Mouse (Mus musculus) adrenal gland, postnatal 25 days (tissue): ENCODE results near the gene Orm1. TPM values are rescaled to one million over a fixed set of nuclear protein-coding genes. Genes with fewer than 3 reads are reported as not detected.

Source experiments
- total RNA-seq: library from RNA; stranded (reverse); gene quantifications from 2 replicates; pipeline ENCODE4 v1.2.3, GENCODE M21; 2021

Orm1 gene
- total RNA-seq, 1 experiment from 2014 or later: 28.8 TPM

Other genes with a start within 250 kb of the Orm1 start
- 13.7 TPM in 1 of 2 replicates, not detected in the other for gene Ambp, start 189.8 kb upstream of the Orm1 start, total RNA-seq
- gene Kif12, start 172.4 kb upstream of the Orm1 start, total RNA-seq: not detected in 2 replicates
- gene Col27a1, start 130.6 kb upstream of the Orm1 start, total RNA-seq: 9.3 and 11.7 TPM in 2 replicates
- gene Orm3, start 11.6 kb downstream of the Orm1 start, total RNA-seq: 9.9 and 10.4 TPM in 2 replicates
- 3.3 and 6.7 TPM in 2 replicates for gene Orm2, start 17.9 kb downstream of the Orm1 start, total RNA-seq
- gene Akna, start 58.8 kb downstream of the Orm1 start, total RNA-seq: 2.7 and 3.8 TPM in 2 replicates
- gene Whrn, start 151.4 kb downstream of the Orm1 start, total RNA-seq: 43.9 and 54.7 TPM in 2 replicates
- 178 and 188 TPM in 2 replicates for gene Atp6v1g1, start 200.2 kb downstream of the Orm1 start, total RNA-seq
- 14.2 and 19.8 TPM in 2 replicates for gene Tmem268, start 214.2 kb downstream of the Orm1 start, total RNA-seq